Mouse (Mus musculus) kidney, embryonic 15.5 days (tissue): ENCODE data around the gene Gm17482. TPM values are rescaled to one million over a fixed set of nuclear protein-coding genes. Genes with fewer than 3 reads are reported as not detected.

Experiments used
- ATAC-seq: fragments of 200-750 bp; cut with Nextera tagmentation; replicated peaks from 2 replicates; pipeline ENCODE4 v1.8.0; 2017; ENCODE audit warnings: moderate TSS enrichment; ENCODE audit not compliant: low FRiP score
- H3K27ac ChIP-seq: fragments of 300-500 bp; sonication (generic); 2 replicates; pipeline ENCODE4 v1.5.1; 2015; ENCODE audit warnings: mild to moderate bottlenecking, inconsistent platforms
- H3K27me3 ChIP-seq: fragments of 300-500 bp; sonication (generic); 2 replicates; pipeline ENCODE4 v1.6.1; 2015; ENCODE audit warnings: inconsistent platforms
- H3K36me3 ChIP-seq: fragments of 300-500 bp; sonication (generic); 2 replicates; pipeline ENCODE4 v1.6.1; 2015; ENCODE audit warnings: inconsistent platforms
- H3K4me1 ChIP-seq: fragments of 300-500 bp; sonication (generic); 2 replicates; pipeline ENCODE4 v1.6.1; 2015; ENCODE audit warnings: inconsistent platforms
- H3K4me2 ChIP-seq: fragments of 300-500 bp; sonication (generic); 2 replicates; pipeline ENCODE4 v1.6.1; 2015; ENCODE audit warnings: moderate library complexity, mild to moderate bottlenecking, inconsistent platforms
- H3K4me3 ChIP-seq: fragments of 300-500 bp; sonication (generic); replicated peaks from 2 replicates; pipeline ENCODE4 v1.5.1; 2015; ENCODE audit warnings: mild to moderate bottlenecking, inconsistent platforms
- H3K9ac ChIP-seq: fragments of 300-500 bp; sonication (generic); 2 replicates; pipeline ENCODE4 v1.6.1; 2015; ENCODE audit warnings: mild to moderate bottlenecking, inconsistent platforms
- H3K9me3 ChIP-seq: fragments of 300-500 bp; sonication (generic); replicated peaks from 2 replicates; pipeline ENCODE4 v1.6.1; 2016; ENCODE audit warnings: inconsistent platforms
- WGBS: fragments of 180-500 bp; shearing (Covaris S2); methylation state at CpG from one replicate; pipeline ENCODE4 v1.1.7; 2015; ENCODE audit warnings: mixed read lengths; 5-methylcytosine and 5-hydroxymethylcytosine counted together
- polyA plus RNA-seq: library from polyadenylated mRNA; unstranded; fragments of >200 nt; fragmentation: Nextera tagmentation; extraction: Ambion mirVana; gene quantifications from 2 replicates; pipeline ENCODE4 v1.2.1, GENCODE M21; 2015

Gene Gm17482
- polyA plus RNA-seq, 1 experiment from 2014 or later, result not detected

- H3K9ac ChIP-seq, result no peak overlapping the region
- no peaks in the 10 kb centered on the region for H3K36me3 ChIP-seq
- ATAC-seq, result no peak
- no peak overlapping the region for H3K4me3 ChIP-seq
- H3K4me1 ChIP-seq, result peaks cover 28% of the 10 kb centered on the region
- WGBS, result 86% methylated on average over 10 of the region's 10 CpGs
- no peaks in the 10 kb centered on the region for H3K9me3 ChIP-seq
- H3K27ac ChIP-seq, result no peak overlapping the region
- H3K4me2 ChIP-seq, result no peak overlapping the region
- H3K27me3 ChIP-seq, result no peaks in the 10 kb centered on the region
These were observed 48.1 kb downstream of the Gm17482 start for GRCm38 (mm10) chr6:115275116-115275815.

- Histone ChIP-seq H3K27me3 (no peaks in the 10 kb centered on the region), H3K27ac (no peak overlapping the region), H3K4me2 (no peak overlapping the region), H3K9me3 (no peaks in the 10 kb centered on the region), H3K36me3 (no peaks in the 10 kb centered on the region), H3K4me1 (peaks cover 9% of the 10 kb centered on the region), H3K9ac (no peak overlapping the region), H3K4me3 (no peak overlapping the region)
- no peak for ATAC-seq
- 81% methylated on average over 8 of the region's 8 CpGs for WGBS
These were observed 50.9 kb downstream of the Gm17482 start for GRCm38 (mm10) chr6:115278086-115278485.

DNA sequence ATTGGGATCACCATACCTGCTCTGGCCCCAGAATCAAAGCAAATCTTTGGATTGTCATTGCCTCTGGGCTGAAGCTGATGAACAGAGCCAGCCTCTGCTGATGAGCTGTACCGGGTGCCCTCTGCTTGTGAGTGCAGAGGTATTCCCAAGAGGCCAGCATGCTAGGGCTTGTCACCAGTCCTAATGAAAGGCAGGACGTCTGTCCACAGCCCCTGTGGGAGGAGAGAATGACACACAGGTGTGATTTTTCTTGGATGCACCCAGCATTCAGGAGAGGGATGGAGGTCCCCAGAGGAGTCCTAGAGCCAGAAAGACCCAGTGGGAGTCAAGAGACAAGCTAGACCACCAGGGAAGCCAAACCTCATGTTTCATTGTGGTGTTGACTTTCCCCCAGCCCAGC lies 52.5 kb downstream of the Gm17482 start:
- no peak for ATAC-seq
- WGBS, result 58% methylated on average over 2 of the region's 2 CpGs

DNA sequence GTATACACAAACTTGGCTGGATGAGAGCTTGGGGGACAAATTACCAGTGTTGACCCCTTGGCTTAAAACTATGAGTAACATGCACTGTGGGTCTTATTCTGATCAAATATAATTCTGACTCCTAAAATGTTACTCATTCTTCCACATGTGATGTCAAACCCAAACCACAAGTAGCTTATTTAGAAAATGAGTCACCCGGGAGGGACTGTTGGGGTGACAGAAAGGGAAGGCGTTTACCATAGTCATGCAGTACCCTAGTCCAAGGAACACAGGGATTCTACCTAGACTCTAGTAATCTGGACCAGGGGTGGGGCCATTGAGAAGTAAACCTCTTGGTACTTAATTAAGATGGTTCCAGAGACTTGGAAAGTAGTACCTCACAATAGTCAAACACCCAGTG lies 57.0 kb downstream of the Gm17482 start:
- no peaks in the 10 kb centered on the region for H3K4me1 ChIP-seq
- WGBS, result 89% methylated on average over 2 of the region's 2 CpGs
- H3K9me3 ChIP-seq, result no peaks in the 10 kb centered on the region
- H3K4me3 ChIP-seq, result no peak overlapping the region
- H3K27me3 ChIP-seq, result no peaks in the 10 kb centered on the region
- no peak overlapping the region for H3K27ac ChIP-seq
- no peaks in the 10 kb centered on the region for H3K36me3 ChIP-seq
- no peak overlapping the region for H3K4me2 ChIP-seq
- no peak for ATAC-seq
- no peak overlapping the region for H3K9ac ChIP-seq

More for the DNA sequence above, 52.5 kb downstream of the Gm17482 start:
- no peak overlapping the region for H3K4me3 ChIP-seq
- H3K4me2 ChIP-seq, result no peak overlapping the region
- no peaks in the 10 kb centered on the region for H3K27me3 ChIP-seq
- no peak overlapping the region for H3K27ac ChIP-seq
- H3K4me1 ChIP-seq, result no peaks in the 10 kb centered on the region
- no peaks in the 10 kb centered on the region for H3K9me3 ChIP-seq
- H3K36me3 ChIP-seq, result no peaks in the 10 kb centered on the region
- H3K9ac ChIP-seq, result no peak overlapping the region

- Histone ChIP-seq H3K27ac (no peak overlapping the region), H3K4me2 (no peak overlapping the region)
These were observed 59.3 kb downstream of the Gm17482 start for GRCm38 (mm10) chr6:115286441-115286840.

GRCm38 (mm10) chr6:115288223-115288622 lies 61.1 kb downstream of the Gm17482 start:
- no peak for ATAC-seq
- Histone ChIP-seq H3K4me3 (no peak overlapping the region), H3K9me3 (no peaks in the 10 kb centered on the region), H3K4me2 (no peak overlapping the region), H3K4me1 (0 out of 2 replicates have a peak, but pooled peaks cover 5% of the 10 kb centered on the region), H3K9ac (no peak overlapping the region), H3K27me3 (no peaks in the 10 kb centered on the region), H3K36me3 (no peaks in the 10 kb centered on the region), H3K27ac (no peak overlapping the region)
- WGBS, result 87% methylated on average over 3 of the region's 3 CpGs

More at GRCm38 (mm10) chr6:115286441-115286840, 59.3 kb downstream of the Gm17482 start:
- Histone ChIP-seq H3K27me3 (no peaks in the 10 kb centered on the region), H3K4me3 (no peak overlapping the region), H3K9me3 (no peaks in the 10 kb centered on the region), H3K9ac (no peak overlapping the region), H3K36me3 (no peaks in the 10 kb centered on the region), H3K4me1 (no peaks in the 10 kb centered on the region)
- ATAC-seq, result no peak
- WGBS, result 86% methylated on average over 6 of the region's 6 CpGs

DNA sequence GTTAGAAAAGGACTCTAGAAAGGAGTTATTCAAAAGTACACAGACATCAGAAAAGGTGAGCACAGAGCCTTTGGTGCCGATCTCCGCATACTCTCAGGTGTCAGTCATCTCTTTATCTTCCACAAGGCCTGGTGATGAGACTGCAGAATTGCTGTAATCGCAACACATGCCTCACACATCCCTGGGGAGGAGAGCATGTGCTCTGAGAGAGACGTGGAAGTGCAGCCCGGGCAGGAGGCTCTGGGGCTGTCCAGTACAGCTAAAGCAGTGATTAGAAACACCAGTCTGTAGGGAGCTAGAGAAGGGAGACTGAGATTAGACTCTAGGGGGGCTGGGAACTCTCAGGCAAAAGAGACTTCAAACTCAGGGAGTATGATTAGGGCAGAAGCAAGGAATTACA lies 63.4 kb downstream of the Gm17482 start:
- H3K9ac ChIP-seq, result no peak overlapping the region
- no peaks in the 10 kb centered on the region for H3K9me3 ChIP-seq
- WGBS, result 70% methylated on average over 5 of the region's 5 CpGs
- H3K27ac ChIP-seq, result no peak overlapping the region
- no peak overlapping the region for H3K4me2 ChIP-seq
- 0 out of 2 replicates have a peak, but pooled peaks cover 7% of the 10 kb centered on the region for H3K4me1 ChIP-seq
- H3K36me3 ChIP-seq, result no peaks in the 10 kb centered on the region
- no peaks in the 10 kb centered on the region for H3K27me3 ChIP-seq
- no peak for ATAC-seq
- no peak overlapping the region for H3K4me3 ChIP-seq

- no peak overlapping the region for H3K4me2 ChIP-seq
- H3K36me3 ChIP-seq, result no peaks in the 10 kb centered on the region
- H3K4me1 ChIP-seq, result 0 out of 2 replicates have a peak, but pooled peaks cover 7% of the 10 kb centered on the region
- H3K27me3 ChIP-seq, result no peaks in the 10 kb centered on the region
- H3K9ac ChIP-seq, result no peak overlapping the region
- no peak overlapping the region for H3K4me3 ChIP-seq
- no peaks in the 10 kb centered on the region for H3K9me3 ChIP-seq
- H3K27ac ChIP-seq, result no peak overlapping the region
- WGBS, result 78% methylated on average over 2 of the region's 2 CpGs
- ATAC-seq, result no peak
These were observed 63.9 kb downstream of the Gm17482 start for GRCm38 (mm10) chr6:115291068-115291467.

DNA sequence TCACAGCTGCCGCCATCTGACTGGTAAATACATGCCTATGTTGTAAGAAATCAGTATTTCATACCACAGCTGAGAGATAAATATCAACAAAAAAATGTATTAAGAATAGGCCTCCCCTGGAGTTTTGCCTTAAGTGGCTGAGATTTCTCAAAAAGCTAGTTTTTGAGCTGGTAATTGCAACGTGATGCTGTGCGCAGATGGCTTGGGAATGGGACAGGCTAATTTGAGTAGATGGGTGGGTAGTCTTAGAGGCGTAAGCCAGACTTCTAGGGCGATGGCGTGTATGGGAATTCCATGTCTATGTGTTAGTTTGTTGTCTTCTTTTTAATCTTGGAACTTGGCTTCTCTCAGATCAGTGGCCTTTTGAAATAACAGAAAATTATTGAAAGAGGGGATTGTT lies 64.7 kb downstream of the Gm17482 start:
- Histone ChIP-seq H3K27me3 (no peaks in the 10 kb centered on the region), H3K9ac (no peak overlapping the region), H3K27ac (no peak overlapping the region), H3K36me3 (no peaks in the 10 kb centered on the region), H3K4me3 (no peak overlapping the region), H3K4me2 (no peak overlapping the region), H3K4me1 (0 out of 2 replicates have a peak, but pooled peaks cover 7% of the 10 kb centered on the region), H3K9me3 (no peaks in the 10 kb centered on the region)
- 91% methylated on average over 6 of the region's 6 CpGs for WGBS
- no peak for ATAC-seq

- no peak overlapping the region for H3K27ac ChIP-seq
- no peak overlapping the region for H3K9ac ChIP-seq
- H3K27me3 ChIP-seq, result no peaks in the 10 kb centered on the region
- H3K36me3 ChIP-seq, result no peaks in the 10 kb centered on the region
- H3K4me2 ChIP-seq, result no peak overlapping the region
- no peak for ATAC-seq
- WGBS, result 64% methylated on average over 6 of the region's 6 CpGs
- 0 out of 2 replicates have a peak, but pooled peaks cover 7% of the 10 kb centered on the region for H3K4me1 ChIP-seq
- H3K4me3 ChIP-seq, result no peak overlapping the region
- H3K9me3 ChIP-seq, result no peaks in the 10 kb centered on the region
These were observed 65.5 kb downstream of the Gm17482 start for GRCm38 (mm10) chr6:115292621-115293020.

GRCm38 (mm10) chr6:115293877-115294276 lies 66.7 kb downstream of the Gm17482 start:
- H3K27me3 ChIP-seq, result no peaks in the 10 kb centered on the region
- no peak overlapping the region for H3K4me3 ChIP-seq
- ATAC-seq, result no peak
- 0 out of 2 replicates have a peak, but pooled peaks cover 7% of the 10 kb centered on the region for H3K4me1 ChIP-seq
- WGBS, result 87% methylated on average over 2 of the region's 2 CpGs
- no peaks in the 10 kb centered on the region for H3K9me3 ChIP-seq
- no peak overlapping the region for H3K27ac ChIP-seq
- H3K9ac ChIP-seq, result no peak overlapping the region
- no peaks in the 10 kb centered on the region for H3K36me3 ChIP-seq
- H3K4me2 ChIP-seq, result no peak overlapping the region

GRCm38 (mm10) chr6:115307134-115307533 lies 80.0 kb downstream of the Gm17482 start:
- no peaks in the 10 kb centered on the region for H3K36me3 ChIP-seq
- H3K4me3 ChIP-seq, result no peak overlapping the region
- no peaks in the 10 kb centered on the region for H3K9me3 ChIP-seq
- WGBS, result 75% methylated on average over 2 of the region's 2 CpGs
- no peak overlapping the region for H3K27ac ChIP-seq
- no peak for ATAC-seq
- no peaks in the 10 kb centered on the region for H3K27me3 ChIP-seq
- no peak overlapping the region for H3K4me2 ChIP-seq
- no peaks in the 10 kb centered on the region for H3K4me1 ChIP-seq
- H3K9ac ChIP-seq, result no peak overlapping the region
